Mouse (Mus musculus): ENCODE results near the gene Mapkapk2. TPM values are rescaled to one million over a fixed set of nuclear protein-coding genes. Genes with fewer than 3 reads are reported as not detected.
A peak's percentile ranks its signal among the peaks of the same experiment; 100 is the strongest.

Mapkapk2 gene
- polyA plus RNA-seq, 1 experiment from 2014 or later = 18.3 TPM

GRCm38 (mm10) chr1:131069010-131069409 lies 28.6 kb downstream of the Mapkapk2 start:
- H3K4me2 ChIP-seq (ENCODE audit: low read depth, low read length) = no peak overlapping the region
- H3K36me3 ChIP-seq (replicated peaks; ENCODE audit: insufficient read depth, low read length) = 0 out of 2 replicates have a peak, but pooled peaks cover 3% of the 10 kb centered on the region
- H3K9me3 ChIP-seq (ENCODE audit: low read length) = no peaks in the 10 kb centered on the region
- H3K27me3 ChIP-seq (ENCODE audit: insufficient read depth, low read length) = no peaks in the 10 kb centered on the region
- no peak for DNase-seq
- no peak for ATAC-seq
- no peak overlapping the region for H3K9ac ChIP-seq (replicated peaks)
- TF ChIP-seq CTCF (IDR thresholded peaks at IDR 0.05; ENCODE audit: low read depth) = no peak
- TF ChIP-seq EP300 (IDR thresholded peaks at IDR 0.05; ENCODE audit: low read depth) = no peak
- WGBS (ENCODE audit: insufficient replicate concordance) = 81% methylated on average over 7 of the region's 7 CpGs
- H3K4me1 ChIP-seq (ENCODE audit: insufficient read depth) = peaks cover 44% of the 10 kb centered on the region
- no peak overlapping the region for H3K27ac ChIP-seq (ENCODE audit: low read depth)
- H3K4me3 ChIP-seq (ENCODE audit: low read depth, low read length) = no peak overlapping the region

DNA sequence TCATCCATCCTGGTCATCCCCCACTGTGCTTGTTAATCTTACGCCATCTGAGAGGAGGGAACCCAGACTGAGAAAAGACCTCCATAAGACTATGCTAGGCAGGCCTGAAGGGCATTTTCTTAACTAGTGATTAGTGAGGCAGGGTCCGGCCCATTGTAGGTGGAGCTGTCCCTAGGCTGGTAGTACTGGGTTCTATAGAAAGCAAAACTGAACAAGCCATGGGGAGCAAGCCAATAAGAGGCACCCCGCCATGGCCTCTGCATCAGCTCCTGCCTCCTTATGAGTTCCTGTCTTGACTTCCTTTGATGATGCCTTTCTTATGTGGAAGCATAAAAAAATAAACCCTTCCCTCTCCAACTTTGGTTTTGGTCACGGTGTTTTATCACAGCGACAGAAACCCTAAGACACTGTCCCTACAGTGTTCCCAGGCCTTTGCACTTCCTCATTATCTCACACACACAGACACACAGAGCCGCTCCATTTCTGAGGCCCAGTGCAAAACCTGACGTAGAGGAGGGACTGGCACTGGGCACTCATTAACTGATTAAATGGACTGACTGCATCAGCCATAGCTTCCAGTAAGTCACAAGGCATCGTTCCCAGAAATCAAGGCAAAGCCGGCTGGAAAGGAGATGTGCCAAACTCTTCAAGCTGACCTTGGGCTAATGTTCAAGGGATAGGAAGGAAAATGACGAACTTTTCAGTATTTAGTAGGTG lies 29.5 kb downstream of the Mapkapk2 start:
- Histone ChIP-seq H3K36me3 (replicated peaks; ENCODE audit: insufficient read depth, low read length) (0 out of 2 replicates have a peak, but pooled peaks cover 3% of the 10 kb centered on the region), H3K4me2 (ENCODE audit: low read depth, low read length) (0 out of 2 replicates have a peak overlapping the region, but pooled peaks have one; percentile 20), H3K27me3 (ENCODE audit: insufficient read depth, low read length) (no peaks in the 10 kb centered on the region), H3K9me3 (ENCODE audit: low read length) (no peaks in the 10 kb centered on the region), H3K4me1 (ENCODE audit: insufficient read depth) (peaks cover 37% of the 10 kb centered on the region), H3K4me3 (ENCODE audit: low read depth, low read length) (no peak overlapping the region), H3K27ac (ENCODE audit: low read depth) (0 out of 2 replicates have a peak overlapping the region, but pooled peaks have one; percentile 8), H3K9ac (replicated peaks) (no peak overlapping the region)
- no peak for DNase-seq
- WGBS (ENCODE audit: insufficient replicate concordance) = 50% methylated on average over 10 of the region's 10 CpGs
- TF ChIP-seq CTCF (IDR thresholded peaks at IDR 0.05; ENCODE audit: low read depth) (no peak), EP300 (IDR thresholded peaks at IDR 0.05; ENCODE audit: low read depth) (peak; percentile 79)
- peak; percentile 78 for ATAC-seq

DNA sequence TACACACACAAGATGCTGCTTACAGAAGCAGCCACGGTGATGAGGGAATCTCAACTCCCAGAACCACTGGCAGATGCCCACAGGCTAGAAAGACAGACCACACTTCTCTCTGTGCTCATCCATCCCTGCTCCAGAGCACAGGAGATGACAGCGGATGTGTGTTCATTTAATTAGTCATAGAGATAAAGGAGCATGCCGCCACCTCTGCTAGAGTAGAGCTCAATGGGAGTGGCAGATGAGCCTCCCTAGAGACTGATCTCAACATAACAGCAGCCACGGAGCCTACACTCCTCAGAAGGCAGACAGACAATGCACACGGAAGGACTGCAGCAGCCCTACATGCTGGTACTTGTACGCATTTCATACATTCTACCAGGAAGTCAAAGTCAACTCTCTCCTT lies 33.4 kb downstream of the Mapkapk2 start:
- ATAC-seq (no peak), DNase-seq (no peak)
- H3K4me2 ChIP-seq (ENCODE audit: low read depth, low read length) = no peak overlapping the region
- peaks cover 3% of the 10 kb centered on the region; the same call in 1 of the 2 replicates for H3K36me3 ChIP-seq (replicated peaks; ENCODE audit: insufficient read depth, low read length)
- H3K9me3 ChIP-seq (ENCODE audit: low read length) = no peaks in the 10 kb centered on the region
- H3K27ac ChIP-seq (ENCODE audit: low read depth) = no peak overlapping the region
- WGBS (ENCODE audit: insufficient replicate concordance) = 59% methylated on average over 6 of the region's 6 CpGs
- H3K4me1 ChIP-seq (ENCODE audit: insufficient read depth) = peaks cover 46% of the 10 kb centered on the region
- no peak overlapping the region for H3K9ac ChIP-seq (replicated peaks)
- no peaks in the 10 kb centered on the region for H3K27me3 ChIP-seq (ENCODE audit: insufficient read depth, low read length)
- H3K4me3 ChIP-seq (ENCODE audit: low read depth, low read length) = no peak overlapping the region
- TF ChIP-seq EP300 (IDR thresholded peaks at IDR 0.05; ENCODE audit: low read depth) = no peak
- no peak for TF ChIP-seq CTCF (IDR thresholded peaks at IDR 0.05; ENCODE audit: low read depth)

DNA sequence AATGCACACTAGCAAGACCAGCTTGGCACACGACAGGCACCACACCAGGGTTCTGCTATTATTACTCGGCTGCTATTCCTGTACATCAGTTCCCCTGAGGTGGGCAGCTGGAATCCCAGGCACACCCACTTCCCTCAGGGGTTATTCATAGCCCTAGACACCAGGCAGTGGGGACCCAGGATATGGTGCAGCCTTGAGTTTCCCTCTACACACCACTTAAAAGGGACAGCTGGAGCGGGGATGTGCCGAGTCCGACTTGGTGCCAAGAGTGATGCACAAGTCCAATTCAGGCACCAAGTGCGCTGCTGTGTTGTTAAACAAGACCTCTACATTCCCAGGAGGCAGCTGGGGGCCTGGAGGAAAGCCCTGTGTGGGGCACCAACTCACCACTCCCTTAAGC lies 34.8 kb downstream of the Mapkapk2 start:
- 82% methylated on average over 6 of the region's 6 CpGs for WGBS (ENCODE audit: insufficient replicate concordance)
- no peaks in the 10 kb centered on the region for H3K9me3 ChIP-seq (ENCODE audit: low read length)
- peaks cover 43% of the 10 kb centered on the region for H3K4me1 ChIP-seq (ENCODE audit: insufficient read depth)

DNA sequence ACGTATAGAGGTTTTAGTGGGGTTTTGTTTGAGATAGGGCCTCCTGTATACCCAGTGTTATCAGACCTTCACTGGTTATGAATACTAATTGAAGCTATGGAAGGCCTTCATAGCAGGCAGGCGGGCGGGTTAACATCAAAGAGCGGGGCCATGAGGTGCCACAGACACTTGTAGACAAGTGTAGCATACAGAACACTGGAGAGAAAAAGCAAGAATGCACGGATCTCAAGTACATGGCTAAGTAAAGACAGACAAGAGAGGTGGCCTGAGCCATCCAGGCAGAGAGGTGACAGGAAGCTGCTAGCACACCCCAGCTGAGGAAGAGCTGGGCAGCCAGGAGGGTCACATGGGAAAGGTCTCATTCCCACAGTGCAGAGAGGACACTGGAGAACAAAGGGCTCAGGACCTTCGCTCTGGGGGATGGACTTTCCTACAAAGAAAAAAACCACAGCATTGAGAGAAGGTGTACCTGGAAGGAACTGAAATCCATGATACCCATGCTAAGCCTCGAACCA lies 35.8 kb downstream of the Mapkapk2 start:
- ATAC-seq (no peak), DNase-seq (no peak)
- no peak overlapping the region for H3K4me2 ChIP-seq (ENCODE audit: low read depth, low read length)
- peaks cover 38% of the 10 kb centered on the region for H3K4me1 ChIP-seq (ENCODE audit: insufficient read depth)
- no peak overlapping the region for H3K27ac ChIP-seq (ENCODE audit: low read depth)
- H3K36me3 ChIP-seq (replicated peaks; ENCODE audit: insufficient read depth, low read length) = peaks cover 16% of the 10 kb centered on the region
- H3K27me3 ChIP-seq (ENCODE audit: insufficient read depth, low read length) = no peaks in the 10 kb centered on the region
- H3K4me3 ChIP-seq (ENCODE audit: low read depth, low read length) = no peak overlapping the region
- H3K9ac ChIP-seq (replicated peaks) = 0 out of 2 replicates have a peak overlapping the region, but pooled peaks have one; percentile 16
- TF ChIP-seq EP300 (IDR thresholded peaks at IDR 0.05; ENCODE audit: low read depth) = no peak
- TF ChIP-seq CTCF (IDR thresholded peaks at IDR 0.05; ENCODE audit: low read depth) = no peak
- WGBS (ENCODE audit: insufficient replicate concordance) = 73% methylated on average over 7 of the region's 7 CpGs
- no peaks in the 10 kb centered on the region for H3K9me3 ChIP-seq (ENCODE audit: low read length)

More for the DNA sequence above, 34.8 kb downstream of the Mapkapk2 start:
- ATAC-seq (no peak), DNase-seq (no peak)
- Histone ChIP-seq H3K4me2 (ENCODE audit: low read depth, low read length) (no peak overlapping the region), H3K9ac (replicated peaks) (no peak overlapping the region), H3K36me3 (replicated peaks; ENCODE audit: insufficient read depth, low read length) (peaks cover 7% of the 10 kb centered on the region), H3K27me3 (ENCODE audit: insufficient read depth, low read length) (no peaks in the 10 kb centered on the region), H3K4me3 (ENCODE audit: low read depth, low read length) (no peak overlapping the region), H3K27ac (ENCODE audit: low read depth) (no peak overlapping the region)
- TF ChIP-seq EP300 (IDR thresholded peaks at IDR 0.05; ENCODE audit: low read depth) (no peak), CTCF (IDR thresholded peaks at IDR 0.05; ENCODE audit: low read depth) (no peak)

Measured in liver, postnatal 0 days (tissue).